Mouse (Mus musculus): Measurements from ENCODE around the gene Zfp69. TPM values are rescaled to one million over a fixed set of nuclear protein-coding genes. Genes with fewer than 3 reads are reported as not detected.

Zfp69 gene
- polyA plus RNA-seq, 1 experiment, result 1.3 TPM

DNA sequence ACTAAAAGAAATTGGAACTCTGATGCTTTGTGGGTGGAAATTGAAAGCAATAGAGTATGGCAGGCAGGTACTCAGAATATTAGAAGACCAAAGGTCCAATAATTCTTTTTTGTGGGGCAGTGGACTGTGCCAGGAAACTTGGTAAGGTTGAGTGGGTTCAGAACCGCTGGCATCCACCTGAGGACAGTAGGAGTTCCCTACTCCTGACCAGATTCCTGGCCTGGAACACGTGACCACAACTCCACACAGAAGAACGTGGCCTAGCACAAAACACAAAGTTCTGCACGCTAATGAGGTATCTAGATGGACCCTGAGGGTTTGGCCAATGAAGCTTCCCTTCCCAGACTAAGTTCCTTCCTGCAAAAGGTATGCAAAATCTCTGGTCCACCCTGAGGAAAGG lies 38.6 kb downstream of the Zfp69 start:
- Histone ChIP-seq H3K27me3 (replicated peaks; ENCODE audit: control insufficient read depth, insufficient read depth, low read length) (no peaks in the 10 kb centered on the region), H3K4me3 (ENCODE audit: insufficient read depth, low read depth, low read length) (no peak overlapping the region), H3K4me1 (ENCODE audit: control insufficient read depth, insufficient read depth, low read length) (peaks cover 3% of the 10 kb centered on the region; the same call in 1 of the 2 replicates), H3K36me3 (ENCODE audit: control insufficient read depth, insufficient read depth, low read length) (no peaks in the 10 kb centered on the region), H3K27ac (ENCODE audit: insufficient read depth, low read depth, low read length) (no peak overlapping the region)
- TF ChIP-seq CTCF (conservative IDR thresholded peaks at IDR 0.05; ENCODE audit: insufficient read depth, insufficient read length, low read depth, low read length) (no peak), POLR2A (IDR thresholded peaks at IDR 0.05; ENCODE audit: low read depth, low read length) (no peak)
- 25% methylated on average over 4 of the region's 4 CpGs for WGBS
- peak; percentile 78 for DNase-seq

DNA sequence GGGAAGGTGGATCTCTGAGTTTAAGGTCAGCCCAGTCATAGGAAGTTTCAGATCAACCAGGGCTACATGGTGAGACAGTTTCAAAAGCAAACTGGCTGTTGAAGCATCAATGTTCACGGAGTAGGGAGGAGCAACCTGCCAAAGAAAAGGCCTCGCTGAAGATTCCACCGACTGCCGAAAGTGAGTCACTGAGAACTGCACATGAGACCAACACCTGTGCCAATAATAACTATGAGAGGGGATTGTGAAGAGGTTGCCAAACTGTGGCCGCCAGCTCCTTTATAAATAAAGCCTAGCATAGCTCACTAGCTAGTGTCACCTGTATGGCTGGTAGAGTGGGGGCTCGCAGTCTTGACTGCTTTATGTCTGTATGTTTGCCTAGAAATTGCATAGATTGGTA lies 40.4 kb downstream of the Zfp69 start:
- DNase-seq, result peak; percentile 7
- Histone ChIP-seq H3K4me3 (ENCODE audit: insufficient read depth, low read depth, low read length) (no peak overlapping the region), H3K27me3 (replicated peaks; ENCODE audit: control insufficient read depth, insufficient read depth, low read length) (no peaks in the 10 kb centered on the region), H3K36me3 (ENCODE audit: control insufficient read depth, insufficient read depth, low read length) (no peaks in the 10 kb centered on the region), H3K4me1 (ENCODE audit: control insufficient read depth, insufficient read depth, low read length) (peaks cover 3% of the 10 kb centered on the region; the same call in 1 of the 2 replicates), H3K27ac (ENCODE audit: insufficient read depth, low read depth, low read length) (no peak overlapping the region)
- 88% methylated on average over 6 of the region's 6 CpGs for WGBS
- TF ChIP-seq POLR2A (IDR thresholded peaks at IDR 0.05; ENCODE audit: low read depth, low read length), result no peak
- no peak for TF ChIP-seq CTCF (conservative IDR thresholded peaks at IDR 0.05; ENCODE audit: insufficient read depth, insufficient read length, low read depth, low read length)

DNA sequence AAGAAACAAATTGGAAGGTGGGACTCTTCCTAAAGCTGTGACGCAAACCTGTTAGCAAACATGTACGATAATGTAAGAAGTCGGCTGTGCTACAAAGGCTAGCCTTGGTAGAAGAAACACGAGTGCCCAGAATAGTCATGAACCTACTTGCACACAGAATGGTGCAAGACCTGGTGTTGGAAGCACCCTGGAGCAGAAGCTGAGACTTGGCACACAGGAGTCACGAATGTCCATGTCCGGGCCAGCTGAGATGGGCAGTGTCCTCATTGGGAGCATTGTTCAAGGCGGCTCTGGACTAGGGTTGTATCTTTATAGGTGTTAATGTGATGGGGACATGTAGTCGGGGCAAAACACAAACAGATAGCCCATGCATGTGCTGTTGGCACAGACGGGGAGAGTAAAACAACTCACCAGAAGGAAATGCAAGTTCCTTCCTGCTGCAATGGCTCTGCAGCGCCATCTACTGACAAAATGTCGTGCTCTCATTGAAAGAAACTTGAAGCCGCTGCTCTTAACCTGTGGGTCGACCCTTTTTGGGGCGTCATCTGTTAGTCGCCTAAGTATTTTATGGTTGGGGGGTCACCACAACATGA lies 41.8 kb downstream of the Zfp69 start:
- Histone ChIP-seq H3K4me3 (ENCODE audit: insufficient read depth, low read depth, low read length) (no peak overlapping the region), H3K4me1 (ENCODE audit: control insufficient read depth, insufficient read depth, low read length) (peaks cover 3% of the 10 kb centered on the region; the same call in 1 of the 2 replicates), H3K27ac (ENCODE audit: insufficient read depth, low read depth, low read length) (no peak overlapping the region), H3K36me3 (ENCODE audit: control insufficient read depth, insufficient read depth, low read length) (no peaks in the 10 kb centered on the region), H3K27me3 (replicated peaks; ENCODE audit: control insufficient read depth, insufficient read depth, low read length) (no peaks in the 10 kb centered on the region)
- TF ChIP-seq CTCF (conservative IDR thresholded peaks at IDR 0.05; ENCODE audit: insufficient read depth, insufficient read length, low read depth, low read length) (peak; percentile 92), POLR2A (IDR thresholded peaks at IDR 0.05; ENCODE audit: low read depth, low read length) (no peak)
- 30% methylated on average over 15 of the region's 15 CpGs for WGBS
- DNase-seq, result peak; percentile 41

DNA sequence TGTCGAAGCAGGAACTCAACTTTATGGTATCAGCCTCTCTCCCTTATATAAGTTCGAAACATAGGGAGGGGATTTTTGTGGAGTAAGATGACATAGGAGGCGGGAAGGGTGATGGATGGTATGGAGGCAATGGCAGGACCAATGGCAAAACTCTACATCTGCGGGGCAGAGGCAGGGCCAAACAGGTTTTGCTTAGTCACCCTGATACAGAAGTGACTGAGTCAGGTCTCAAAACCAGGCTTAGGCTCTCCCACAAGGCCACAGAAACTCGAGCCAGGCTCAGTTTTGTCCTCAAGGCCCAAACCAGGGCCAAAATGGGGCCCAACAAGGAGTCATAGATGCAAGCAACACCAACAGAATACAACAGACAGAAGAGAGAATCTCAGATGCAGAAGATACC lies 45.9 kb downstream of the Zfp69 start:
- H3K4me3 ChIP-seq (ENCODE audit: insufficient read depth, low read depth, low read length), result no peak overlapping the region
- TF ChIP-seq POLR2A (IDR thresholded peaks at IDR 0.05; ENCODE audit: low read depth, low read length) (no peak), CTCF (conservative IDR thresholded peaks at IDR 0.05; ENCODE audit: insufficient read depth, insufficient read length, low read depth, low read length) (no peak)
- H3K27ac ChIP-seq (ENCODE audit: insufficient read depth, low read depth, low read length), result no peak overlapping the region
- no peaks in the 10 kb centered on the region for H3K4me1 ChIP-seq (ENCODE audit: control insufficient read depth, insufficient read depth, low read length)
- H3K36me3 ChIP-seq (ENCODE audit: control insufficient read depth, insufficient read depth, low read length), result no peaks in the 10 kb centered on the region
- no peak for DNase-seq
- H3K27me3 ChIP-seq (replicated peaks; ENCODE audit: control insufficient read depth, insufficient read depth, low read length), result no peaks in the 10 kb centered on the region
- WGBS, result 81% methylated on average over 5 of the region's 5 CpGs

DNA sequence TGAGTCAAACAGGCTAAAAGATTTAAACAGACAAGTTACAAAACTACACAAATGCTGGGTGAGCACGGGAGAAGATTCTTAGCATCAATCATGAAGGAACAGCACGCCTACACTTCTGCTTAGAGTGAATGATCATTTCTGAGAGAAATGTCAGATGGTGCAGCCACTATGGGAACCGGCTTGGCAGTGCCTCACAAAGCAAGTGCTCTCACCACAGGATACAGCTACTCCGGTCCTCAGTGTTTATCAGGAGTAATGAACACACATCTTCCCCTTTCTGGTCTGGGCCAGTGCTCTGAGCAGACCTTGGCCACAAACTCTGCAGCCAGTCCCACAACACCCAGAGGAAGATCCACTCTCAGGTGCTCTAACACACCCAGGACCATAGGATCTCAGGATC lies 47.0 kb downstream of the Zfp69 start:
- no peak for TF ChIP-seq CTCF (conservative IDR thresholded peaks at IDR 0.05; ENCODE audit: insufficient read depth, insufficient read length, low read depth, low read length)
- TF ChIP-seq POLR2A (IDR thresholded peaks at IDR 0.05; ENCODE audit: low read depth, low read length), result no peak
- Histone ChIP-seq H3K4me1 (ENCODE audit: control insufficient read depth, insufficient read depth, low read length) (no peaks in the 10 kb centered on the region), H3K36me3 (ENCODE audit: control insufficient read depth, insufficient read depth, low read length) (no peaks in the 10 kb centered on the region), H3K27ac (ENCODE audit: insufficient read depth, low read depth, low read length) (no peak overlapping the region), H3K27me3 (replicated peaks; ENCODE audit: control insufficient read depth, insufficient read depth, low read length) (no peaks in the 10 kb centered on the region), H3K4me3 (ENCODE audit: insufficient read depth, low read depth, low read length) (no peak overlapping the region)
- 71% methylated on average over 4 of the region's 4 CpGs for WGBS
- DNase-seq, result no peak

DNA sequence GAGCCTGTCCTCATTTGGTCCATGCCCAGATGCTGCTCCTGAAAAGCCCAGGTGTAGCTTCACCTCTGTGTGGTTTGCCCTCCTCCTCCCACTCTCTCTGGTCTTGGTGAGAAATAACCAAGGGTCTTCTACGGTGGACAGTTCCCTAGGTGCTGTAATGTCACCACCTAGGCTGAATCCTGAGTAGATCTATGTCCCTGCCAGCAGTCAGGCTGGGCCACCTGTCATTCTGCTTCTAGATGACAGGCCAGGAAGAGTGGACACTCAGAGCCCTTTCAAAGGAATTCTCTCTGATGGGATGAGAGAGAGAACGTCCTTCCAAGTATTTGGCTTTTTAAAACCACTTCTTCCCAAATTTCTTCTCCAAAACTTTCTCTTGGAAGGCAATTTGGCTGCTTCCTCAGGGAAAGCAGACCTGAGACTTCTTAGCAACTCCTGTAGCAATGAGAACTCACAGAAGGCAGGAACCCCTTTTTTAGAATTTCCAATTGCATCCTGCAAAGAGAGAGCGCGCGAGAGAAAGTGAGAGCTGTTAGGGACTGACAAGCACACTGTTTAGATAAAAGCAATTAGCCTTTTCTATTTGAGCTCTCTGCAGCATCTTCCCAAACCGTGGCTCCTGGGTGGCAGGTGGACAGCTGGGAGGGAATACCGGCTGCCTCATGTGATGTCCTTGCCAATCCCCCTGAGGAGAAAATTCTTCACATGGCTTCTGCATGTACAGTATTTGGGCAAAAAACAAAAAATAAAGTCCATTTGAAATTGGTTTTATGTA lies 55.5 kb downstream of the Zfp69 start:
- no peak for DNase-seq
- WGBS, result 78% methylated on average over 7 of the region's 7 CpGs
- H3K36me3 ChIP-seq (ENCODE audit: control insufficient read depth, insufficient read depth, low read length), result no peaks in the 10 kb centered on the region
- H3K27ac ChIP-seq (ENCODE audit: insufficient read depth, low read depth, low read length), result no peak overlapping the region
- H3K27me3 ChIP-seq (replicated peaks; ENCODE audit: control insufficient read depth, insufficient read depth, low read length), result no peaks in the 10 kb centered on the region
- no peak overlapping the region for H3K4me3 ChIP-seq (ENCODE audit: insufficient read depth, low read depth, low read length)
- no peaks in the 10 kb centered on the region for H3K4me1 ChIP-seq (ENCODE audit: control insufficient read depth, insufficient read depth, low read length)
- TF ChIP-seq POLR2A (IDR thresholded peaks at IDR 0.05; ENCODE audit: low read depth, low read length), result no peak

DNA sequence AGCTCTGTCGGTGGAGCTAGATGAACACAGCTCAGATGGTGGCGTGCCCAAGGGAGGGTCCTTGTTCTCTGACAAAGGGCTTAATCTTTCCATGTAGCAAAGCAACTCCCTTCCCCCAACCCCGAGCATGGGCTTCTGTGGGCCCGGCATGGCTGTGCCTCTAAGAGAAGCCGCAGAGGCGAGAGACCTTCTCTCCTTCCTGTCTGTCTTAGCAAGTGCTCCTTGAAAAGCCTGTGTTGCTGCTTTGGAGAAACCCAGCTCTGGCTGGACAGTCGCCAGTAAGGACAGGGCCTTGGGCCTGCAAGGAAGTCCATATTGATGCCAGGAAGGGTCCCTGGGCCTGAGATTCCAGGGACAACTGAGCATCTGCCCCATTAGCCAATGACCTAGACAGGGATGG lies 56.3 kb downstream of the Zfp69 start:
- TF ChIP-seq CTCF (conservative IDR thresholded peaks at IDR 0.05; ENCODE audit: insufficient read depth, insufficient read length, low read depth, low read length) (no peak), POLR2A (IDR thresholded peaks at IDR 0.05; ENCODE audit: low read depth, low read length) (no peak)
- no peak overlapping the region for H3K4me3 ChIP-seq (ENCODE audit: insufficient read depth, low read depth, low read length)
- H3K4me1 ChIP-seq (ENCODE audit: control insufficient read depth, insufficient read depth, low read length), result no peaks in the 10 kb centered on the region
- no peaks in the 10 kb centered on the region for H3K36me3 ChIP-seq (ENCODE audit: control insufficient read depth, insufficient read depth, low read length)
- 81% methylated on average over 7 of the region's 7 CpGs for whole genome bisulfite sequencing
- no peaks in the 10 kb centered on the region for H3K27me3 ChIP-seq (replicated peaks; ENCODE audit: control insufficient read depth, insufficient read depth, low read length)
- H3K27ac ChIP-seq (ENCODE audit: insufficient read depth, low read depth, low read length), result no peak overlapping the region
- DNase-seq, result no peak
